Mouse (Mus musculus): ENCODE measurements around the gene Yipf6. TPM values are rescaled to one million over a fixed set of nuclear protein-coding genes. Genes with fewer than 3 reads are reported as not detected.
"Not testable (repeated sequence)": the region's sequence is repeated elsewhere in the genome, so short reads cannot be mapped to it uniquely, and the experiment has no call there.

Gene Yipf6
- total RNA-seq (2021) = 10 to 100 TPM; 32.8 to 36.6 TPM

- DNase-seq (ENCODE audit: extremely low spot score in 1 of 2, low spot score in 1 of 2) = no peak
Measured at GRCm38 (mm10) chrX:98936101-98936500, at the start of gene Yipf6. TSS of gene Yipf6 (plus strand) at chrX:98936316.

GRCm38 (mm10) chrX:98890072-98890405, 46.1 kb upstream of the Yipf6 start:
- DNase-seq (ENCODE audit: extremely low spot score in 1 of 2, low spot score in 1 of 2) = no peak

DNA sequence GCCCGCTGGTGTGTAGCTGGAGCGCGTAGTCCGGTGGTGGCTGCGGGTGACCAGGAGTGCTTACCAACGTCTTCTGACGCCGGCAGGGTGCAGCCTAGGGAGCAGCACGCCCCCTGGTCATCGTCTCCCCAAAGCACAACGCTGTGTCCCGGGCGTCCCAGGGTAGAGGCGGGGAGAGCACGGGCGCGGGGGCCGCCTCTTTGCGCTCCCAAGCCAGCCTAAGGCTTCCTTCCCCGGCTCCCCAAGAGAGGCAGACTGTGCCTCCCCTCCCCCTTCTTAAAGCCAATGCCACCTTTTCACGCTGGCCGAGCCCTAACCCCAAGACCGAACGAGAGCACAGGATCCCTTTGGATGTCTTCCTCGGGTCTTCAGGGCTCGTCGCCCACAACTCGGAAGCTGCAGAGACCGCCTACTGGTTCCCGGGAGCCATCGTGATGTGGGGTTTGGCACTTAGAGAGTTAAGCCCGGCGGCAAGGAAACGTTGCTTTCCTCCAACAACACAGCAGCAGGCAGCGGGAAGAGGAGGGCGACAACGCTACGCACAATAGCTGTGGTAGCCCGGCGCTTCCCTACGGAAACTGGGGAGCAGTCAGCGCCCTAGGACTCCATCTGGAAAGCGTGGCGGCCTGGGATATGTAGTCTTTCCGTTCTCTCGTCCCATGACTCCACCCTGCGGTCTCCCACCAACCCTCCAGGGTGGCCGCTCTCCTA, 45.6 kb upstream of the Yipf6 start, which contains the start of gene Ophn1:
Gene Ophn1, minus strand, starts transcription at position 620 of the 711 bp plus-strand sequence.
- peak; percentile 55 to 63 for DNase-seq (ENCODE audit: extremely low spot score in 1 of 2, low spot score in 1 of 2)

- DNase-seq (ENCODE audit: extremely low spot score in 1 of 2, low spot score in 1 of 2) = no peak
Measured at GRCm38 (mm10) chrX:98898307-98898706, 37.8 kb upstream of the Yipf6 start.

- DNase-seq (ENCODE audit: extremely low spot score in 1 of 2, low spot score in 1 of 2) = no peak
Measured at GRCm38 (mm10) chrX:98904226-98904625, 31.9 kb upstream of the Yipf6 start.

GRCm38 (mm10) chrX:98908910-98909309, 27.2 kb upstream of the Yipf6 start:
- DNase-seq (ENCODE audit: extremely low spot score in 1 of 2, low spot score in 1 of 2) = no peak

DNA sequence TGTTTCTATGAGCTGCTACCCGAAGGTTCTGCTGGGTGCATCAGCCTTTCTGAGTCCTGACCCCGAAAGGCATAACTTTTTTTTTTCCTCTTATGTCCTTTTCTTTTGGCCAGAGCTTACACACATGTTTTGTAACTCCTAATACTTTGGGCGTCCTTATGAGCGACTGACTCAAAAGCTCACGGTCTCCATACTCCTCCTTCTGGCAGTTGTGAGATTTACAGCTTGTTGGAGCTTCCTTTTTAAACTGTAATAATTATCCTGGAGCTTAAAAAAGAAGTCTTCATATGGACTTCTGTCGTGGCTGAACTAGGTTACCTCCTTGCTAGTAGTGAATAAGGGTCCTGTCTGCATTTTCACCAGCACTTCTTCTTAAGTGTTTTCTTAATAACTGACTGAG, 16.7 kb upstream of the Yipf6 start:
- peak in 1 of 2 experiments; percentile 9 for DNase-seq (ENCODE audit: extremely low spot score in 1 of 2, low spot score in 1 of 2)

DNA sequence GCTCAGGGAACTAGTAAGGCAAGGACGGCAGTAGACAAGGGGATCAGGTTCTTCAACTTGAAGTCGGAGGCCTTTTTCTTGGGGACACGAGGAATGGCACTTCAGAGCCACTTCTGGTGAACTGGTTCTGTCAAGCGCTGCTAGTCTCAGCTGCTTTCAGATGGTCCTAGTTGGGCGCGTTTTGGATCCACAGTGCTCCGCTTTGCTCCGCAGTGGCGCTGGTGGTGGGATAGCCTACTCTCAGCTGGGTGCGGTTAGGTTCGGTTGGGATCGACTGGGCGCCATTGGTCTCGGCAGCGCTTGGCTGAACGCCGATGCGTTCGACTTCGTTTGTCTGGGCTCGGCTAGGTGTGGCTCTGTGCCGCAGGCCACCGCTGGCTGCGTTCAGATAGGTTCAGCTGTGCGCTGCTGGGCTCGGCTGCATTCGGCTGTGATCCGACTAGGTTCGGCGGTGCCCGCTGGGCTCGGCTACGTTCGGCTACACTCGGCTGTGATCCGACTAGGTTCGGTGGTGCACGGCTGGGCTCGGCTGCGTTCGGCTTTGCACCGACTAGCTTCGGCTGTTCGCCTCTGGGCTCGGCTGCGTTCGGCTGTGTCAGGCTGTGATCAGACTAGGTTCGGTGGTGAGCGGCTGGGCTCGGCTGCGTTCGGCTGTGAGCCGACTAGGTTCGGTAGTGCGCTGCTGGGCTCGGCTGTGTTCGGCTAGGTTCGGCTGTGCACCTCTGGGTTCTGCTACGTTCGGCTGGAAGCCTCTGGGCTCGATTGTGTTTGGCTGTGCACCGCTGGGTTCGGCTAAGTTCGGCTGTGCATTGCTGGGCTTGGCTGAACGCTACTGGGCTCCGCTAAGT, 815 bp downstream of the Yipf6 start:
- DNase-seq (ENCODE audit: extremely low spot score in 1 of 2, low spot score in 1 of 2) = peak; percentile 95

GRCm38 (mm10) chrX:98937555-98938294, 1.6 kb downstream of the Yipf6 start:
- peak; percentile 79 to 92 for DNase-seq (ENCODE audit: extremely low spot score in 1 of 2, low spot score in 1 of 2)

GRCm38 (mm10) chrX:98953941-98954340, 17.8 kb downstream of the Yipf6 start:
- peak in 1 of 2 experiments; percentile 6 for DNase-seq (ENCODE audit: extremely low spot score in 1 of 2, low spot score in 1 of 2)

DNA sequence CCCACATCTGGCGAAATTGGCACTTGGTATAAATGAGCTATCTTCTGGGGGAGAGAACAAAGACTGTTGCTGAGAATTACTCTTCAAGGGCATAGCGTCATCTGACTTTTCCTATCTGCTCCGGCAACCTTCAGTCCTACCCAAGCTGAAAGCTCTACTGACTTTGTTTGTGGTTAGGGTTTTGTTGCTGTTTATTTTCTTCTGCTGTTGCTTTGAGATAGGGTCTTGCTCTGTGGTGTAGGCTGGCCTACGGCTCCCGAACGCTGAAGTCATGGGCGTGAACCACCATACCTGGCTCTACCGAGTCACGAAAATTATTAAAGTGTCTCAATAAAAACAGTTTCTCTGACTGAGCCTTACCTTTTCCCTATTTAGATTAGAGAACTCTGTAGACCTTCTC, 22.2 kb downstream of the Yipf6 start:
- no peak for DNase-seq (ENCODE audit: extremely low spot score in 1 of 2, low spot score in 1 of 2)

GRCm38 (mm10) chrX:98959050-98959449, 22.9 kb downstream of the Yipf6 start:
- no peak for DNase-seq (ENCODE audit: extremely low spot score in 1 of 2, low spot score in 1 of 2)

GRCm38 (mm10) chrX:98963742-98964141, 27.6 kb downstream of the Yipf6 start:
- no peak for DNase-seq (ENCODE audit: extremely low spot score in 1 of 2, low spot score in 1 of 2)

DNA sequence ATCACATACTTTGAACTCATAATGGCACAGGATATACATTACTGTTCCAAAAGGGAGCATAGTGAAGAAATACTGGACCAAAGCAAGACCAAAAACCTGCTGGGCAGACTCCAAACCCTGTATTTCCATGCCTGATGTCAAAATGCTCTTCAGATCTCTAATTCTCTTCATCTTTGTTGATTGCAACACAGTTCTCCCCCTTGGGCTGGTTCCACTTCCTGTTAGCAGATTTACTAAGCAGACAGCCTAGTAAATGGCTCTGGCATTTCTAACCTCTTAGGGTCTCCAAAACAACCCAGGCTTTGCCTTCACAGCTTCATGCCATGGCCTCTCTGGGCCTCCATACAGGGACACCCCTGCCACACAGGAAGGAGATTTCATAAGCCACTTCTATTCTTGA, 28.4 kb downstream of the Yipf6 start:
- no peak for DNase-seq (ENCODE audit: extremely low spot score in 1 of 2, low spot score in 1 of 2)

GRCm38 (mm10) chrX:98986611-98987010, 50.5 kb downstream of the Yipf6 start:
- DNase-seq (ENCODE audit: extremely low spot score in 1 of 2, low spot score in 1 of 2) = not testable (repeated sequence)

DNA sequence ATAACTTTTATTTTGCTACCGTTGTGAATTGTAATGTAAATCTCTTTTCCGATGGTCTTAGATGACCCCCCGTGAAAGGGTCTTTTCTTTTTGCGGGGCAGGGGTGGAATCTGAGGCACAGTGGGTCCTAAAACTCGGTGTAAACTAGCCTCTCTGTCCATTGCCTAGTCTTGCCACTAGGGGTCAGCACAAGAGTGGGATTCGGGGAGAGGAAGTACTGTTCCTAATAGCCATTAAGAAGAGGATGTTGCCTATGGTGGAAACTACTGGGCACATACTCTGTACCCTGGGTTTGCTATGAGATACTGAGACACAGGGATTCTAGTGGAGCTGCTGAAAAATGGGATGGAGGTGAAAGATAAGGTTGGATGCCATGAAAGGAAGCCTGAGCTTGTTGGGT, 53.5 kb downstream of the Yipf6 start:
- DNase-seq (ENCODE audit: extremely low spot score in 1 of 2, low spot score in 1 of 2) = peak; percentile 19 to 58

Other genes with a start within 250 kb of the Yipf6 start
- 10 to 100 TPM; 37.9 to 39.3 TPM for gene Ophn1, start 45.3 kb upstream of the Yipf6 start, total RNA-seq (2021)
- gene Stard8, start 66.9 kb downstream of the Yipf6 start, total RNA-seq (2021) = 1 to 10 TPM; 5.5 to 8.5 TPM
- 10 to 100 TPM; 11.6 to 14.8 TPM for gene Efnb1, start 199.8 kb downstream of the Yipf6 start, total RNA-seq (2021)

All from layer of hippocampus, postnatal 25 days (tissue).